Mouse (Mus musculus): ENCODE measurements at regions not wholly inside any gene's neighbourhood (a gene's known extent, or its start where the extent isn't known, plus 50 kb on each side); places are given as distances from the start of the nearest gene placed in this dataset.

DNA sequence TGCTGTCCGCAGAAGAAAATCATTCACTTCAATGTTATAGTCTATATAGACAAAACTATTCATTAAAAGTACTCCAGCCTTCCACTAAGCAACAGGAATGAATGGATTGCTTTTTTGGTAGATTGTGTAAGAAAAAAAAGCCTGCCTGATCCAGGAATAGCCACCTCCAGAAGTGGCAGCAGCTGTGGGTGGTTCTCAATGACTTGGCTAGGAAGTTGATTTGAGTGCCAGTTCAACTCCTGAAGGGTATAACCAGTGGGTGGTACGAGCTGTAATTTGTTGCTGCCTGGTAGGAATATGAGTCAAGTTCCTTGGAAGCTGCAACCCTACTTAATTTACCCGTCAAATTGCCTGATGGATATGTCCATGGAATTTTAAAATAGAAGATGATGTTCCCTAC, 368.3 kb upstream of the Gm9747 start:
- 80% methylated on average over 3 of the region's 3 CpGs for WGBS
- no peak overlapping the region for H3K27ac ChIP-seq (ENCODE audit: low read depth)
- no peaks in the 10 kb centered on the region for H3K9me3 ChIP-seq (ENCODE audit: low read depth, low read length)
- H3K4me2 ChIP-seq: no peak overlapping the region
- ATAC-seq (ENCODE audit: insufficient read depth) (no peak), DNase-seq (no peak)
- no peaks in the 10 kb centered on the region for H3K36me3 ChIP-seq (ENCODE audit: insufficient read depth)
- H3K27me3 ChIP-seq (ENCODE audit: insufficient read depth, low read length): no peaks in the 10 kb centered on the region
- H3K4me1 ChIP-seq (ENCODE audit: insufficient read depth): no peaks in the 10 kb centered on the region
- H3K4me3 ChIP-seq (ENCODE audit: low read depth, low read length): no peak overlapping the region
- no peak overlapping the region for H3K9ac ChIP-seq
- no peak for TF ChIP-seq CTCF (IDR thresholded peaks at IDR 0.05; ENCODE audit: low read depth)

GRCm38 (mm10) chr1:81886940-81887531, 345.9 kb upstream of the Gm9747 start:
- ATAC-seq (ENCODE audit: insufficient read depth): peak; percentile 97
- Histone ChIP-seq H3K4me2 (no peak overlapping the region), H3K4me3 (ENCODE audit: low read depth, low read length) (no peak overlapping the region), H3K9ac (no peak overlapping the region), H3K36me3 (ENCODE audit: insufficient read depth) (no peaks in the 10 kb centered on the region), H3K27me3 (ENCODE audit: insufficient read depth, low read length) (no peaks in the 10 kb centered on the region), H3K27ac (ENCODE audit: low read depth) (no peak overlapping the region), H3K9me3 (ENCODE audit: low read depth, low read length) (no peaks in the 10 kb centered on the region), H3K4me1 (ENCODE audit: insufficient read depth) (no peaks in the 10 kb centered on the region)
- no peak for TF ChIP-seq CTCF (IDR thresholded peaks at IDR 0.05; ENCODE audit: low read depth)
- DNase-seq: peak; percentile 81
- 26% methylated on average over 1 of the region's 1 CpGs for WGBS

- Histone ChIP-seq H3K4me1 (ENCODE audit: insufficient read depth) (no peaks in the 10 kb centered on the region), H3K27me3 (ENCODE audit: insufficient read depth, low read length) (no peaks in the 10 kb centered on the region), H3K27ac (ENCODE audit: low read depth) (no peak overlapping the region), H3K9ac (no peak overlapping the region), H3K4me3 (ENCODE audit: low read depth, low read length) (no peak overlapping the region), H3K4me2 (no peak overlapping the region), H3K36me3 (ENCODE audit: insufficient read depth) (no peaks in the 10 kb centered on the region), H3K9me3 (ENCODE audit: low read depth, low read length) (no peaks in the 10 kb centered on the region)
- WGBS: 84% methylated on average over 3 of the region's 3 CpGs
- ATAC-seq (ENCODE audit: insufficient read depth) (no peak), DNase-seq (no peak)
- TF ChIP-seq CTCF (IDR thresholded peaks at IDR 0.05; ENCODE audit: low read depth): no peak
Observed at GRCm38 (mm10) chr1:81897241-81897640, 335.7 kb upstream of the Gm9747 start.

DNA sequence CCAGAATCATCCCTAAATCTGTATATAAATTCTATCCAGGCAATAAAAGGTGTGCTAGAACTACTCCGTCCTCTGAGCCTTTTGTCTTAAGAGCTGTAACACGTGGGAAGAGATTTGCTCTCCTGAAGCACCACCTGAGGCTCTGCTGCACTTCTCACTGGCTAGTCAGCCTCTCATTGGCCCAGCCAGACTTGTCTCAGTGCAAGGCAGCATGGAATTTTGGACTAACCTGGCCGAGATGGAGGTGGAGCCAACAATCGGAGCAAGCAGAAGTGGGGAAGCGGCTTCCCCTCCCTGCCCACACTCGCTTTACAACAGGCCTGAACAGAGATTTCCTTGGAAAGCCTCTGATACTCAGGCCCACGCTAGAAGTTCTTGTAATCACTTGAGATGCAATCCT, 332.1 kb upstream of the Gm9747 start:
- H3K9me3 ChIP-seq (ENCODE audit: low read depth, low read length): no peaks in the 10 kb centered on the region
- 56% methylated on average over 7 of the region's 7 CpGs for WGBS
- H3K9ac ChIP-seq: no peak overlapping the region
- no peaks in the 10 kb centered on the region for H3K27me3 ChIP-seq (ENCODE audit: insufficient read depth, low read length)
- ATAC-seq (ENCODE audit: insufficient read depth): peak; percentile 85
- H3K4me2 ChIP-seq: no peak overlapping the region
- no peak overlapping the region for H3K4me3 ChIP-seq (ENCODE audit: low read depth, low read length)
- H3K4me1 ChIP-seq (ENCODE audit: insufficient read depth): no peaks in the 10 kb centered on the region; the same call in 1 of the 2 replicates
- no peak overlapping the region for H3K27ac ChIP-seq (ENCODE audit: low read depth)
- no peak for TF ChIP-seq CTCF (IDR thresholded peaks at IDR 0.05; ENCODE audit: low read depth)
- H3K36me3 ChIP-seq (ENCODE audit: insufficient read depth): no peaks in the 10 kb centered on the region
- peak; percentile 28 for DNase-seq

DNA sequence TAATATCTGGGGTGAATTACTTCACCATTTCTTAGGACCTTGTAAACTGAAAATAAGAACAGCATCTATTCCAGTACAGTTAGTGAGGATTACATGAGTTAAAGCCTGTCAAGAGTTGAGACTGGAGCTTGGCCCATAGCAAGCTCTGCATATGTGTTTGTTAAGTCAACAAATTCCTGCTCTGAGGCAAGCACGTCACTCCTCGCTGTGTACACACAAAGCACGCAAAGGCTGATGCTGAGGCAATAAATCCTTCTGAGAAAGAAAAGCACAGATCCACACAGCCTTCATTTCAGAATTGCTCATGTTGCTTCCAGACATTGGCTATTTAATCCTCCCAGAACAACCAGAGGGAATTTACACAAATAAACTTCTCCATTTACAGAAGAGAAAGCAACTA, 328.9 kb upstream of the Gm9747 start:
- no peaks in the 10 kb centered on the region for H3K9me3 ChIP-seq (ENCODE audit: low read depth, low read length)
- peak; percentile 53 for DNase-seq
- H3K4me1 ChIP-seq (ENCODE audit: insufficient read depth): no peaks in the 10 kb centered on the region; the same call in 1 of the 2 replicates
- peak; percentile 73; the same call in 1 of the 2 replicates for ATAC-seq (ENCODE audit: insufficient read depth)
- H3K4me2 ChIP-seq: no peak overlapping the region
- TF ChIP-seq CTCF (IDR thresholded peaks at IDR 0.05; ENCODE audit: low read depth): no peak
- 34% methylated on average over 3 of the region's 3 CpGs for WGBS
- H3K9ac ChIP-seq: no peak overlapping the region
- H3K4me3 ChIP-seq (ENCODE audit: low read depth, low read length): no peak overlapping the region
- H3K27ac ChIP-seq (ENCODE audit: low read depth): no peak overlapping the region
- no peaks in the 10 kb centered on the region for H3K27me3 ChIP-seq (ENCODE audit: insufficient read depth, low read length)
- H3K36me3 ChIP-seq (ENCODE audit: insufficient read depth): no peaks in the 10 kb centered on the region

DNA sequence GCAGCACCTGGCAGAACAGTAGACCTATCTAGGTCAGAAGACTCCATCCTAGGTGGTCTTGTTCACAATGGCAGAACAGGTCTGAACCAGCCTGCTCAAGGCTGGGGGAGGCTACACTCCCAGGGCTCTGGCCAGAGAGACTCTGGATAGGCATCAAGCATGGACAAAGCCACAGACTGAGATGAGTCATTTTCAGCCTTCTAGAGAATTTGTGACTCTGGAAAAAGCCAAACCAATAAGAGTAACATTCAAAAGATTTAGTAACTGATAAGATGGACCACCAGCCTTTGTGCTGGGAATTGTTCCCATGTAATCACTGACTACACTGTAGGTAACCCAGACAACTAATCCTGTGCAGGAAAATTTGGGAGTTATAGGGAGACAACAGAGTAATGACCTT, 320.3 kb upstream of the Gm9747 start:
- H3K27ac ChIP-seq (ENCODE audit: low read depth): no peak overlapping the region
- H3K36me3 ChIP-seq (ENCODE audit: insufficient read depth): no peaks in the 10 kb centered on the region
- no peaks in the 10 kb centered on the region for H3K4me1 ChIP-seq (ENCODE audit: insufficient read depth)
- TF ChIP-seq CTCF (IDR thresholded peaks at IDR 0.05; ENCODE audit: low read depth): no peak
- no peak overlapping the region for H3K4me2 ChIP-seq
- no peak overlapping the region for H3K9ac ChIP-seq
- DNase-seq (no peak), ATAC-seq (ENCODE audit: insufficient read depth) (no peak)
- no peaks in the 10 kb centered on the region for H3K9me3 ChIP-seq (ENCODE audit: low read depth, low read length)
- H3K27me3 ChIP-seq (ENCODE audit: insufficient read depth, low read length): no peaks in the 10 kb centered on the region
- no peak overlapping the region for H3K4me3 ChIP-seq (ENCODE audit: low read depth, low read length)

DNA sequence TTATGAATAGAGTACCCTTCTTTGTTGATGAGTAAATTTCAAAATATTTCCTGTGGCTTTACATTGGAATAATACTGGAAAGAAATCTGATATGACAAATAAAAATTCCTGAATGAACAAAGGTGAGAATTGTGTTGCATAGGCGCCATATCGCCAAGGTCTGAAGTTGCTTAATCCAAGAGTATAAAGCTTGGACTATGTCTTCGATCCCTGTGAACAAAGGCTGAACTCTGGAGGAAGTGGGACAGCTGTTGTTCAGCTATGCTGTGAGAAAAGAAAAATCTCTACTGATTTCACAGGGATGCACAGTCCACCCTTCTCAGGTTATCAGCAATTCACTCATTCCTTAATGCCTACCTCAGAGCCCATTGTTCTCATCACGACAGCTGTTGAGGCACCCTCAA, 319.3 kb upstream of the Gm9747 start:
- H3K4me3 ChIP-seq (ENCODE audit: low read depth, low read length): no peak overlapping the region
- DNase-seq: peak; percentile 10
- H3K27ac ChIP-seq (ENCODE audit: low read depth): no peak overlapping the region
- H3K4me1 ChIP-seq (ENCODE audit: insufficient read depth): no peaks in the 10 kb centered on the region
- ATAC-seq (ENCODE audit: insufficient read depth): no peak
- H3K9me3 ChIP-seq (ENCODE audit: low read depth, low read length): no peaks in the 10 kb centered on the region
- 84% methylated on average over 4 of the region's 4 CpGs for WGBS
- H3K36me3 ChIP-seq (ENCODE audit: insufficient read depth): no peaks in the 10 kb centered on the region
- no peak overlapping the region for H3K9ac ChIP-seq
- H3K27me3 ChIP-seq (ENCODE audit: insufficient read depth, low read length): no peaks in the 10 kb centered on the region
- H3K4me2 ChIP-seq: no peak overlapping the region
- TF ChIP-seq CTCF (IDR thresholded peaks at IDR 0.05; ENCODE audit: low read depth): no peak

- Histone ChIP-seq H3K27me3 (ENCODE audit: insufficient read depth, low read length) (no peaks in the 10 kb centered on the region), H3K9ac (no peak overlapping the region), H3K4me1 (ENCODE audit: insufficient read depth) (no peaks in the 10 kb centered on the region), H3K4me3 (ENCODE audit: low read depth, low read length) (no peak overlapping the region), H3K4me2 (no peak overlapping the region), H3K27ac (ENCODE audit: low read depth) (no peak overlapping the region), H3K9me3 (ENCODE audit: low read depth, low read length) (no peaks in the 10 kb centered on the region), H3K36me3 (ENCODE audit: insufficient read depth) (no peaks in the 10 kb centered on the region)
- DNase-seq (no peak), ATAC-seq (ENCODE audit: insufficient read depth) (no peak)
- WGBS: 56% methylated on average over 2 of the region's 2 CpGs
- no peak for TF ChIP-seq CTCF (IDR thresholded peaks at IDR 0.05; ENCODE audit: low read depth)
Observed at GRCm38 (mm10) chr1:81916840-81917239, 316.1 kb upstream of the Gm9747 start.
